Mouse (Mus musculus) layer of hippocampus, postnatal 36 days (tissue): ENCODE measurements around the gene Abca1. TPM values are rescaled to one million over a fixed set of nuclear protein-coding genes. Genes with fewer than 3 reads are reported as not detected.

Source experiments
- DNase-seq, 2 experiments: peaks; one replicate each; pipeline ENCODE4 v3.0.0; 2022
- total RNA-seq, 2 experiments: library from RNA; stranded (reverse); gene quantifications; 2 replicates each; pipeline ENCODE4 v1.2.3; 2021

Abca1 gene
- total RNA-seq, 2 experiments from 2014 or later: 21.3 to 21.4 TPM

- DNase-seq: no peak
These were observed 76.6 kb downstream of the Abca1 start for GRCm38 (mm10) chr4:53083071-53083470.

- DNase-seq: no peak
These were observed 77.2 kb downstream of the Abca1 start for GRCm38 (mm10) chr4:53082451-53082850.

GRCm38 (mm10) chr4:53081851-53082250 is 77.8 kb downstream of the Abca1 start:
- DNase-seq: no peak

GRCm38 (mm10) chr4:53080290-53080689 is 79.4 kb downstream of the Abca1 start:
- DNase-seq: no peak

GRCm38 (mm10) chr4:53078793-53079310 is 80.8 kb downstream of the Abca1 start:
- no peak for DNase-seq

GRCm38 (mm10) chr4:53076788-53077350 is 82.8 kb downstream of the Abca1 start:
- no peak for DNase-seq

GRCm38 (mm10) chr4:53073025-53073424 is 86.7 kb downstream of the Abca1 start:
- no peak for DNase-seq

- DNase-seq: peak in 1 of 2 experiments; percentile 21
These were observed 97.2 kb downstream of the Abca1 start for GRCm38 (mm10) chr4:53062301-53063008.

- DNase-seq: no peak
These were observed 113.3 kb downstream of the Abca1 start for GRCm38 (mm10) chr4:53046238-53047022.

GRCm38 (mm10) chr4:53045807-53046206 is 113.9 kb downstream of the Abca1 start:
- no peak for DNase-seq

GRCm38 (mm10) chr4:53043819-53044218 is 115.9 kb downstream of the Abca1 start:
- peak; percentile 29 to 38 for DNase-seq

- no peak for DNase-seq
These were observed 129.3 kb downstream of the Abca1 start for GRCm38 (mm10) chr4:53030326-53030948.

- DNase-seq: no peak
These were observed 131.9 kb downstream of the Abca1 start for GRCm38 (mm10) chr4:53027811-53028210.

GRCm38 (mm10) chr4:53024397-53024796 is 135.3 kb downstream of the Abca1 start:
- DNase-seq: no peak

GRCm38 (mm10) chr4:53023189-53023925 is 136.3 kb downstream of the Abca1 start:
- DNase-seq: no peak

- no peak for DNase-seq
These were observed 141.3 kb downstream of the Abca1 start for GRCm38 (mm10) chr4:53018392-53018791.

- DNase-seq: no peak
These were observed 144.7 kb downstream of the Abca1 start for GRCm38 (mm10) chr4:53015024-53015423.

- no peak for DNase-seq
These were observed 145.3 kb downstream of the Abca1 start for GRCm38 (mm10) chr4:53014421-53014820.

GRCm38 (mm10) chr4:53011732-53012361 is 147.8 kb downstream of the Abca1 start, which contains the start of gene Nipsnap3b:
TSS of gene Nipsnap3b (plus strand) at chr4:53011880.
- DNase-seq: peak; percentile 94 to 95

GRCm38 (mm10) chr4:53009871-53010270 is 149.8 kb downstream of the Abca1 start:
- no peak for DNase-seq

GRCm38 (mm10) chr4:53009183-53009582 is 150.5 kb downstream of the Abca1 start:
- DNase-seq: no peak
